Mouse (Mus musculus): ENCODE data around the gene Morn1. TPM values are rescaled to one million over a fixed set of nuclear protein-coding genes. Genes with fewer than 3 reads are reported as not detected.

Morn1 gene
- polyA plus RNA-seq, 1 experiment from 2014 or later, result 5.1 TPM

GRCm38 (mm10) chr4:155178274-155178673 lies 91.9 kb downstream of the Morn1 start:
- Histone ChIP-seq H3K36me3 (ENCODE audit: control insufficient read depth, insufficient read depth, low read length) (0 out of 2 replicates have a peak, but pooled peaks cover 2% of the 10 kb centered on the region), H3K9ac (ENCODE audit: low read length) (peak overlapping the region; percentile 36), H3K4me1 (ENCODE audit: control insufficient read depth, insufficient read depth, low read length) (peaks cover 46% of the 10 kb centered on the region), H3K4me2 (peak overlapping the region; percentile 19), H3K9me3 (ENCODE audit: control insufficient read depth, low read length) (no peaks in the 10 kb centered on the region), H3K27ac (ENCODE audit: low read depth, low read length) (peak overlapping the region; percentile 68), H3K27me3 (ENCODE audit: control insufficient read depth, insufficient read depth, low read length) (no peaks in the 10 kb centered on the region), H3K4me3 (ENCODE audit: low read depth, low read length) (no peak overlapping the region)
- WGBS, result 9% methylated on average over 6 of the region's 6 CpGs
- DNase-seq (ENCODE audit: low spot score, missing footprints), result peak; percentile 91
- peak; percentile 60 for ATAC-seq (ENCODE audit: low FRiP score)

- 48% methylated on average over 3 of the region's 3 CpGs for WGBS
- Histone ChIP-seq H3K27ac (ENCODE audit: low read depth, low read length) (peak overlapping the region; percentile 68), H3K4me3 (ENCODE audit: low read depth, low read length) (no peak overlapping the region), H3K4me1 (ENCODE audit: control insufficient read depth, insufficient read depth, low read length) (peaks cover 39% of the 10 kb centered on the region), H3K27me3 (ENCODE audit: control insufficient read depth, insufficient read depth, low read length) (no peaks in the 10 kb centered on the region), H3K36me3 (ENCODE audit: control insufficient read depth, insufficient read depth, low read length) (0 out of 2 replicates have a peak, but pooled peaks cover 2% of the 10 kb centered on the region), H3K9me3 (ENCODE audit: control insufficient read depth, low read length) (no peaks in the 10 kb centered on the region), H3K9ac (ENCODE audit: low read length) (peak overlapping the region; percentile 16; the same call in 1 of the 2 replicates), H3K4me2 (peak overlapping the region; percentile 19; the same call in 1 of the 2 replicates)
- no peak for DNase-seq (ENCODE audit: low spot score, missing footprints)
- no peak for ATAC-seq (ENCODE audit: low FRiP score)
Observed at GRCm38 (mm10) chr4:155178981-155179512, 92.7 kb downstream of the Morn1 start.

- no peak overlapping the region for H3K27ac ChIP-seq (ENCODE audit: low read depth, low read length)
- H3K4me3 ChIP-seq (ENCODE audit: low read depth, low read length), result no peak overlapping the region
- H3K27me3 ChIP-seq (ENCODE audit: control insufficient read depth, insufficient read depth, low read length), result no peaks in the 10 kb centered on the region
- H3K9me3 ChIP-seq (ENCODE audit: control insufficient read depth, low read length), result no peaks in the 10 kb centered on the region
- ATAC-seq (ENCODE audit: low FRiP score) (no peak), DNase-seq (ENCODE audit: low spot score, missing footprints) (no peak)
- 91% methylated on average over 7 of the region's 7 CpGs for WGBS
- H3K36me3 ChIP-seq (ENCODE audit: control insufficient read depth, insufficient read depth, low read length), result no peaks in the 10 kb centered on the region
- H3K9ac ChIP-seq (ENCODE audit: low read length), result no peak overlapping the region
- H3K4me2 ChIP-seq, result no peak overlapping the region
- H3K4me1 ChIP-seq (ENCODE audit: control insufficient read depth, insufficient read depth, low read length), result peaks cover 24% of the 10 kb centered on the region
Observed at GRCm38 (mm10) chr4:155183201-155183600, 96.8 kb downstream of the Morn1 start.

GRCm38 (mm10) chr4:155184248-155185070 lies 98.1 kb downstream of the Morn1 start:
- H3K27me3 ChIP-seq (ENCODE audit: control insufficient read depth, insufficient read depth, low read length), result no peaks in the 10 kb centered on the region
- no peak overlapping the region for H3K4me3 ChIP-seq (ENCODE audit: low read depth, low read length)
- H3K9me3 ChIP-seq (ENCODE audit: control insufficient read depth, low read length), result no peaks in the 10 kb centered on the region
- no peak for DNase-seq (ENCODE audit: low spot score, missing footprints)
- no peak overlapping the region for H3K27ac ChIP-seq (ENCODE audit: low read depth, low read length)
- H3K9ac ChIP-seq (ENCODE audit: low read length), result no peak overlapping the region
- H3K4me1 ChIP-seq (ENCODE audit: control insufficient read depth, insufficient read depth, low read length), result peaks cover 22% of the 10 kb centered on the region
- 91% methylated on average over 18 of the region's 18 CpGs for WGBS
- ATAC-seq (ENCODE audit: low FRiP score), result no peak
- H3K36me3 ChIP-seq (ENCODE audit: control insufficient read depth, insufficient read depth, low read length), result no peaks in the 10 kb centered on the region
- H3K4me2 ChIP-seq, result no peak overlapping the region

GRCm38 (mm10) chr4:155185845-155186244 lies 99.5 kb downstream of the Morn1 start:
- no peaks in the 10 kb centered on the region for H3K27me3 ChIP-seq (ENCODE audit: control insufficient read depth, insufficient read depth, low read length)
- H3K36me3 ChIP-seq (ENCODE audit: control insufficient read depth, insufficient read depth, low read length), result no peaks in the 10 kb centered on the region
- peaks cover 33% of the 10 kb centered on the region for H3K4me1 ChIP-seq (ENCODE audit: control insufficient read depth, insufficient read depth, low read length)
- 91% methylated on average over 9 of the region's 9 CpGs for WGBS
- H3K9me3 ChIP-seq (ENCODE audit: control insufficient read depth, low read length), result no peaks in the 10 kb centered on the region
- no peak overlapping the region for H3K4me3 ChIP-seq (ENCODE audit: low read depth, low read length)
- no peak overlapping the region for H3K4me2 ChIP-seq
- no peak for DNase-seq (ENCODE audit: low spot score, missing footprints)
- no peak overlapping the region for H3K9ac ChIP-seq (ENCODE audit: low read length)
- H3K27ac ChIP-seq (ENCODE audit: low read depth, low read length), result no peak overlapping the region
- ATAC-seq (ENCODE audit: low FRiP score), result no peak

GRCm38 (mm10) chr4:155187192-155187674 lies 100.9 kb downstream of the Morn1 start:
- DNase-seq (ENCODE audit: low spot score, missing footprints), result peak; percentile 85
- Histone ChIP-seq H3K27me3 (ENCODE audit: control insufficient read depth, insufficient read depth, low read length) (no peaks in the 10 kb centered on the region), H3K9ac (ENCODE audit: low read length) (no peak overlapping the region), H3K4me2 (no peak overlapping the region), H3K36me3 (ENCODE audit: control insufficient read depth, insufficient read depth, low read length) (no peaks in the 10 kb centered on the region), H3K9me3 (ENCODE audit: control insufficient read depth, low read length) (no peaks in the 10 kb centered on the region), H3K4me3 (ENCODE audit: low read depth, low read length) (no peak overlapping the region), H3K27ac (ENCODE audit: low read depth, low read length) (no peak overlapping the region), H3K4me1 (ENCODE audit: control insufficient read depth, insufficient read depth, low read length) (peaks cover 36% of the 10 kb centered on the region)
- 56% methylated on average over 3 of the region's 3 CpGs for WGBS
- no peak for ATAC-seq (ENCODE audit: low FRiP score)

GRCm38 (mm10) chr4:155188341-155188740 lies 102.0 kb downstream of the Morn1 start:
- no peaks in the 10 kb centered on the region for H3K27me3 ChIP-seq (ENCODE audit: control insufficient read depth, insufficient read depth, low read length)
- no peak overlapping the region for H3K4me3 ChIP-seq (ENCODE audit: low read depth, low read length)
- peaks cover 36% of the 10 kb centered on the region for H3K4me1 ChIP-seq (ENCODE audit: control insufficient read depth, insufficient read depth, low read length)
- no peak overlapping the region for H3K4me2 ChIP-seq
- no peaks in the 10 kb centered on the region for H3K9me3 ChIP-seq (ENCODE audit: control insufficient read depth, low read length)
- no peak for ATAC-seq (ENCODE audit: low FRiP score)
- WGBS, result 2% methylated on average over 8 of the region's 8 CpGs
- no peaks in the 10 kb centered on the region for H3K36me3 ChIP-seq (ENCODE audit: control insufficient read depth, insufficient read depth, low read length)
- H3K9ac ChIP-seq (ENCODE audit: low read length), result no peak overlapping the region; the same call in 1 of the 2 replicates
- H3K27ac ChIP-seq (ENCODE audit: low read depth, low read length), result no peak overlapping the region
- no peak for DNase-seq (ENCODE audit: low spot score, missing footprints)

GRCm38 (mm10) chr4:155188803-155189202 lies 102.4 kb downstream of the Morn1 start:
- ATAC-seq (ENCODE audit: low FRiP score) (no peak), DNase-seq (ENCODE audit: low spot score, missing footprints) (no peak)
- Histone ChIP-seq H3K4me1 (ENCODE audit: control insufficient read depth, insufficient read depth, low read length) (peaks cover 36% of the 10 kb centered on the region), H3K27ac (ENCODE audit: low read depth, low read length) (peak overlapping the region; percentile 41; the same call in 1 of the 2 replicates), H3K9ac (ENCODE audit: low read length) (no peak overlapping the region; the same call in 1 of the 2 replicates), H3K27me3 (ENCODE audit: control insufficient read depth, insufficient read depth, low read length) (no peaks in the 10 kb centered on the region), H3K4me3 (ENCODE audit: low read depth, low read length) (no peak overlapping the region), H3K36me3 (ENCODE audit: control insufficient read depth, insufficient read depth, low read length) (no peaks in the 10 kb centered on the region), H3K9me3 (ENCODE audit: control insufficient read depth, low read length) (no peaks in the 10 kb centered on the region), H3K4me2 (no peak overlapping the region)

- peak overlapping the region; percentile 41 for H3K27ac ChIP-seq (ENCODE audit: low read depth, low read length)
- peak overlapping the region; percentile 38 for H3K9ac ChIP-seq (ENCODE audit: low read length)
- H3K4me3 ChIP-seq (ENCODE audit: low read depth, low read length), result no peak overlapping the region
- DNase-seq (ENCODE audit: low spot score, missing footprints) (no peak), ATAC-seq (ENCODE audit: low FRiP score) (peak; percentile 56; the same call in 1 of the 2 replicates)
- no peaks in the 10 kb centered on the region for H3K9me3 ChIP-seq (ENCODE audit: control insufficient read depth, low read length)
- no peaks in the 10 kb centered on the region for H3K27me3 ChIP-seq (ENCODE audit: control insufficient read depth, insufficient read depth, low read length)
- no peaks in the 10 kb centered on the region for H3K36me3 ChIP-seq (ENCODE audit: control insufficient read depth, insufficient read depth, low read length)
- WGBS, result 7% methylated on average over 4 of the region's 4 CpGs
- peak overlapping the region; percentile 6; the same call in 1 of the 2 replicates for H3K4me2 ChIP-seq
- H3K4me1 ChIP-seq (ENCODE audit: control insufficient read depth, insufficient read depth, low read length), result peaks cover 36% of the 10 kb centered on the region
Observed at GRCm38 (mm10) chr4:155189711-155190139, 103.3 kb downstream of the Morn1 start.
